Comparison of ENCODE assay signal across 22 mouse cellular contexts in the genomic region with DNA sequence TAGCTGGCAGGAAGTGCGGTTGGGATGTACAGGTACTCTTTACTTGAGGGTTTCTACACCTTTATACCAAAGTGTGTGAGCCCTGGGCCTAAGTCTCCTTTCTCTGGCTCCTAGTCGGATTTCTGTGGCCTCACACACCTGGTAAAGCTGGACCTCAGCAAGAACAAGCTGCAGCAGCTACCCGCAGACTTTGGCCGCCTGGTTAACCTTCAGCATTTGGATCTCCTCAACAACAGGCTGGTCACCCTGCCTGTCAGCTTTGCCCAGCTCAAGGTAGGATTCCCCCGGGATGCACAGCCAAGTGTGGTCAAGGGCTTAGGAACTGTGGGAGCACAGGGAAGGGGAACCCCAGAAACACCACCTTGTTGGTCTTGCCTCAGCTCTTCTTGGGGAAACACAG. TPM values are rescaled to one million over a fixed set of nuclear protein-coding genes. Genes with fewer than 3 reads are reported as not detected.
A peak's percentile ranks its signal among the peaks of the same experiment; 100 is the strongest.
DNase-seq lines count a peak whose midpoint lies in the region; ATAC-seq and TF ChIP-seq lines count a peak whose summit lies in the region.
"Had no signal": no experiment of that assay in that cellular context is flagged by ENCODE, and none has a peak within 500 bp of the region (broad histone marks: within the 10 kb centered on the region; RNA-seq: fewer than 3 reads in every experiment).

No protein-coding gene starts in this region.

- peak overlapping the region; percentile 86 for H3K27ac ChIP-seq in intestine, postnatal 0 days (ENCODE audit: low read depth, low read length)
- H3K27ac ChIP-seq in intestine, embryonic 15.5 days: no peak overlapping the region
- no peak overlapping the region for H3K27ac ChIP-seq in liver, adult 2 months (replicated peaks; ENCODE audit: insufficient read depth, low read depth, low read length)
- peak overlapping the region; percentile 97 for H3K27ac ChIP-seq in small intestine, adult 2 months (ENCODE audit: insufficient read depth, low read depth, low read length)
- H3K27ac ChIP-seq: embryonic facial prominence, embryonic 13.5 days; forebrain, embryonic 12.5 days; heart, embryonic 10.5 days; heart, embryonic 15.5 days had no signal

- no peak for TF ChIP-seq CTCF in intestine, postnatal 0 days (IDR thresholded peaks at IDR 0.05; ENCODE audit: low read depth)
- TF ChIP-seq CTCF in liver, adult 2 months (IDR thresholded peaks at IDR 0.05; ENCODE audit: low read depth, low read length): no peak
- TF ChIP-seq CTCF in small intestine, adult 2 months (IDR thresholded peaks at IDR 0.05; ENCODE audit: extremely low read depth, insufficient read length, insufficient replicate concordance, low read depth, low read length): no peak

- H3K4me2 ChIP-seq in intestine, postnatal 0 days (replicated peaks; ENCODE audit: low read depth): no peak overlapping the region
- H3K4me2 ChIP-seq in intestine, embryonic 15.5 days (replicated peaks): no peak overlapping the region
- H3K4me2 ChIP-seq: embryonic facial prominence, embryonic 13.5 days; forebrain, embryonic 12.5 days; heart, embryonic 15.5 days had no signal

- no peak overlapping the region for H3K9ac ChIP-seq in intestine, postnatal 0 days (ENCODE audit: low read depth, low read length)
- no peak overlapping the region for H3K9ac ChIP-seq in intestine, embryonic 15.5 days
- no peak overlapping the region for H3K9ac ChIP-seq in liver, adult 2 months (ENCODE audit: low read depth, low read length)
- H3K9ac ChIP-seq: embryonic facial prominence, embryonic 13.5 days; forebrain, embryonic 12.5 days; heart, embryonic 15.5 days had no signal

- peak; percentile 81 for DNase-seq in liver, adult 2 months (ENCODE audit: extremely low read depth, low read depth, low spot score)
- no peak for DNase-seq in liver
- peak; percentile 49 for DNase-seq in kidney, postnatal 10 days
- DNase-seq in urinary bladder, postnatal 36 days (ENCODE audit: low spot score in 2 of 2): no peak
- DNase-seq: adrenal gland, postnatal 10 days; B cell, adult 2 months; cerebellum, adult 11-12 months; cerebellum, adult 9-10 months; cerebellum, postnatal 25 days; gastrocnemius, postnatal 10 days; heart, adult 18-20 months; heart, postnatal 14 days had no signal

- no peaks in the 10 kb centered on the region for H3K9me3 ChIP-seq in intestine, postnatal 0 days (ENCODE audit: control insufficient read depth)
- no peaks in the 10 kb centered on the region for H3K9me3 ChIP-seq in intestine, embryonic 15.5 days
- H3K9me3 ChIP-seq: embryonic facial prominence, embryonic 13.5 days; forebrain, embryonic 12.5 days; G1E; heart, embryonic 10.5 days; heart, embryonic 15.5 days had no signal

- no peak for TF ChIP-seq POLR2A in liver, adult 2 months (IDR thresholded peaks at IDR 0.05; ENCODE audit: extremely low read depth, insufficient read depth, low read length)
- no peak for TF ChIP-seq POLR2A in small intestine, adult 2 months (IDR thresholded peaks at IDR 0.05; ENCODE audit: low read depth, low read length)

- H3K36me3 ChIP-seq in intestine, postnatal 0 days (ENCODE audit: control insufficient read depth, insufficient read depth): peaks cover 70% of the 10 kb centered on the region
- H3K36me3 ChIP-seq in intestine, embryonic 15.5 days: peaks cover 57% of the 10 kb centered on the region
- H3K36me3 ChIP-seq in liver, adult 2 months (ENCODE audit: control insufficient read depth, insufficient read depth, low read length): peaks cover 31% of the 10 kb centered on the region
- H3K36me3 ChIP-seq in small intestine, adult 2 months (ENCODE audit: control insufficient read depth, insufficient read depth, low read length): peaks cover 75% of the 10 kb centered on the region

- 0 out of 2 replicates have a peak, but pooled peaks cover 7% of the 10 kb centered on the region for H3K4me1 ChIP-seq in intestine, postnatal 0 days (replicated peaks; ENCODE audit: control insufficient read depth, insufficient read depth, low read length)
- H3K4me1 ChIP-seq in intestine, embryonic 15.5 days (replicated peaks): peaks cover 10% of the 10 kb centered on the region; the same call in 1 of the 2 replicates
- peaks cover 19% of the 10 kb centered on the region for H3K4me1 ChIP-seq in liver, adult 2 months (ENCODE audit: control insufficient read depth, insufficient read depth, low read length)
- H3K4me1 ChIP-seq in small intestine, adult 2 months (ENCODE audit: control insufficient read depth, insufficient read depth, insufficient read length, low read length): peaks cover 25% of the 10 kb centered on the region

- no peaks in the 10 kb centered on the region for H3K27me3 ChIP-seq in intestine, postnatal 0 days (replicated peaks; ENCODE audit: control insufficient read depth, insufficient read depth, low read length)
- H3K27me3 ChIP-seq in intestine, embryonic 15.5 days (replicated peaks): no peaks in the 10 kb centered on the region
- H3K27me3 ChIP-seq in liver, adult 2 months (ENCODE audit: control insufficient read depth, insufficient read depth, low read length): no peaks in the 10 kb centered on the region
- no peaks in the 10 kb centered on the region for H3K27me3 ChIP-seq in small intestine, adult 2 months (ENCODE audit: control insufficient read depth, insufficient read depth, low read length)
- H3K27me3 ChIP-seq: embryonic facial prominence, embryonic 13.5 days; forebrain, embryonic 12.5 days; heart, embryonic 15.5 days had no signal

- no peak overlapping the region for H3K4me3 ChIP-seq in intestine, postnatal 0 days (ENCODE audit: low read depth, low read length)
- no peak overlapping the region for H3K4me3 ChIP-seq in intestine, embryonic 15.5 days (replicated peaks)
- H3K4me3 ChIP-seq in liver, adult 2 months (ENCODE audit: insufficient read depth, low read depth, low read length): no peak overlapping the region
- H3K4me3 ChIP-seq in small intestine, adult 2 months (ENCODE audit: low read depth, low read length): no peak overlapping the region
- H3K4me3 ChIP-seq: embryonic facial prominence, embryonic 13.5 days; forebrain, embryonic 12.5 days; heart, embryonic 10.5 days; heart, embryonic 15.5 days had no signal

- 71% methylated on average over 5 of the region's 5 CpGs for WGBS in intestine, postnatal 0 days
- WGBS in intestine, embryonic 15.5 days: 86% methylated on average over 5 of the region's 5 CpGs
- WGBS in liver, adult 2 months: 43% methylated on average over 5 of the region's 5 CpGs
- WGBS in small intestine, adult 2 months: 78% methylated on average over 5 of the region's 5 CpGs

- no peak for ATAC-seq in intestine, postnatal 0 days
- no peak for ATAC-seq in intestine, embryonic 15.5 days
- ATAC-seq: CD4-positive, CD25-positive, alpha-beta regulatory T cell, adult 4 months; forebrain, embryonic 16.5 days had no signal

- peaks cover 9% of the 10 kb centered on the region; the same call in 1 of the 2 replicates for H3K79me2 ChIP-seq in liver, adult 2 months (ENCODE audit: control insufficient read depth, insufficient read depth, low read length)

RNA-seq across cellular contexts. Expression of gene Lrrc59, which starts 4.9 kb away (rescaled TPM):
- polyA plus RNA-seq in intestine, postnatal 0 days (2015; fragmentation: Nextera tagmentation; extraction: Ambion mirVana): 165 and 172 TPM in 2 replicates
- polyA plus RNA-seq in intestine, embryonic 15.5 days (2015; fragmentation: Nextera tagmentation; extraction: Ambion mirVana): 232 and 251 TPM in 2 replicates
- 40.6 and 46.3 TPM in 2 replicates for total RNA-seq in liver, adult 2 months (2014; rRNA removed)
- 41.2 and 43.8 TPM in 2 replicates for polyA plus RNA-seq in liver, adult 2 months (2012; rRNA removed)
- 88.1 and 169 TPM in 2 replicates for polyA plus RNA-seq in small intestine, adult 2 months (2012; rRNA removed)

RNA-seq across cellular contexts. Expression of gene Mrpl27, which starts 19.1 kb away (rescaled TPM):
- polyA plus RNA-seq in intestine, postnatal 0 days (2015; fragmentation: Nextera tagmentation; extraction: Ambion mirVana): 148 and 158 TPM in 2 replicates
- polyA plus RNA-seq in intestine, embryonic 15.5 days (2015; fragmentation: Nextera tagmentation; extraction: Ambion mirVana): 134 and 148 TPM in 2 replicates
- 87.4 and 112 TPM in 2 replicates for total RNA-seq in liver, adult 2 months (2014; rRNA removed)
- polyA plus RNA-seq in liver, adult 2 months (2012; rRNA removed): 68.7 and 74.6 TPM in 2 replicates
- 25.8 and 45.7 TPM in 2 replicates for polyA plus RNA-seq in small intestine, adult 2 months (2012; rRNA removed)

RNA-seq across cellular contexts. Expression of gene Eme1, which starts 19.3 kb away (rescaled TPM):
- 3.7 and 4.2 TPM in 2 replicates for polyA plus RNA-seq in intestine, postnatal 0 days (2015; fragmentation: Nextera tagmentation; extraction: Ambion mirVana)
- 16.2 and 18.0 TPM in 2 replicates for polyA plus RNA-seq in intestine, embryonic 15.5 days (2015; fragmentation: Nextera tagmentation; extraction: Ambion mirVana)
- 0.09 and 0.27 TPM in 2 replicates for total RNA-seq in liver, adult 2 months (2014; rRNA removed)
- 0.12 TPM in 1 of 2 replicates, not detected in the other for polyA plus RNA-seq in liver, adult 2 months (2012; rRNA removed)
- 0.85 and 2.8 TPM in 2 replicates for polyA plus RNA-seq in small intestine, adult 2 months (2012; rRNA removed)

RNA-seq across cellular contexts. Expression of gene Acsf2, which starts 32.8 kb away (rescaled TPM):
- 6.3 and 6.7 TPM in 2 replicates for polyA plus RNA-seq in intestine, postnatal 0 days (2015; fragmentation: Nextera tagmentation; extraction: Ambion mirVana)
- 3.0 and 4.2 TPM in 2 replicates for polyA plus RNA-seq in intestine, embryonic 15.5 days (2015; fragmentation: Nextera tagmentation; extraction: Ambion mirVana)
- total RNA-seq in liver, adult 2 months (2014; rRNA removed): 42.4 and 43.4 TPM in 2 replicates
- polyA plus RNA-seq in liver, adult 2 months (2012; rRNA removed): 81.9 and 97.8 TPM in 2 replicates
- 21.1 and 50.5 TPM in 2 replicates for polyA plus RNA-seq in small intestine, adult 2 months (2012; rRNA removed)

RNA-seq across cellular contexts. Expression of gene Xylt2, which starts 42.9 kb away (rescaled TPM):
- 8.0 and 8.2 TPM in 2 replicates for polyA plus RNA-seq in intestine, postnatal 0 days (2015; fragmentation: Nextera tagmentation; extraction: Ambion mirVana)
- polyA plus RNA-seq in intestine, embryonic 15.5 days (2015; fragmentation: Nextera tagmentation; extraction: Ambion mirVana): 16.1 and 16.6 TPM in 2 replicates
- 11.4 and 12.6 TPM in 2 replicates for total RNA-seq in liver, adult 2 months (2014; rRNA removed)
- polyA plus RNA-seq in liver, adult 2 months (2012; rRNA removed): 18.9 and 19.7 TPM in 2 replicates
- 12.2 and 27.0 TPM in 2 replicates for polyA plus RNA-seq in small intestine, adult 2 months (2012; rRNA removed)

Comparison
In these comparisons a context has a peak if more than half of its experiments do, and no peak if none do; other contexts are left out.
1. H3K27ac ChIP-seq: peak in intestine, postnatal 0 days (single experiment) and small intestine, adult 2 months (single experiment); none in intestine, embryonic 15.5 days (single experiment) and liver, adult 2 months (single experiment).
2. DNase-seq: peak in liver, adult 2 months (single experiment) and kidney, postnatal 10 days (single experiment); none in liver (single experiment) and urinary bladder, postnatal 36 days (0 of 2).